Mouse (Mus musculus): Measurements from ENCODE around the gene Usf3.

- TF ChIP-seq POLR2A (IDR thresholded peaks at IDR 0.05; ENCODE audit: extremely low read depth, insufficient read depth, low read length) (0 out of 2 replicates have a peak, but pooled peaks have one; percentile 60), CTCF (IDR thresholded peaks at IDR 0.05; ENCODE audit: low read depth, low read length) (no peak)
Measured at GRCm38 (mm10) chr16:44139536-44140185, 33.4 kb upstream of the Usf3 start, which contains the start of the genes Atp6v1a and Naa50.

Data from liver, adult 2 months (tissue).